In genomic region chr7:18748994-18749895, GRCm38 (mm10) we compare ENCODE assay signal across 16 mouse cellular contexts. TPM values are rescaled to one million over a fixed set of nuclear protein-coding genes. Genes with fewer than 3 reads are reported as not detected.
DNase-seq lines count a peak whose midpoint lies in the region; ATAC-seq and TF ChIP-seq lines count a peak whose summit lies in the region.
"Had no signal": no experiment of that assay in that cellular context is flagged by ENCODE, and none has a peak within 500 bp of the region (broad histone marks: within the 10 kb centered on the region; RNA-seq: fewer than 3 reads in every experiment).

No protein-coding gene starts in this region.

- intact Hi-C loops in heart, adult 2 months (cut with DNase I) = loop anchor here (2.0 kb wide), 1 partner anchor 32 kb away; no protein-coding TSS in a partner anchor

- no peak for TF ChIP-seq EP300 in heart, adult 2 months (IDR thresholded peaks at IDR 0.05; ENCODE audit: insufficient read depth, low read depth, low read length)

- H3K27ac ChIP-seq in heart, embryonic 15.5 days = no peak overlapping the region
- H3K27ac ChIP-seq in heart, adult 2 months = no peak overlapping the region
- no peak overlapping the region for H3K27ac ChIP-seq in forebrain, embryonic 16.5 days (ENCODE audit: low read length)
- H3K27ac ChIP-seq in midbrain, embryonic 14.5 days (replicated peaks; ENCODE audit: low read depth, low read length) = no peak overlapping the region
- H3K27ac ChIP-seq in cerebellum, adult 2 months (ENCODE audit: insufficient read depth, low read length) = no peak overlapping the region
- H3K27ac ChIP-seq: left cerebral cortex, adult 2 months; macrophage; neural tube, embryonic 12.5 days had no signal

- ATAC-seq in heart, embryonic 15.5 days (replicated peaks; ENCODE audit: insufficient number of reproducible peaks, insufficient read depth, low FRiP score, low read depth) = no peak
- peak; percentile 23; the same call in 1 of the 2 replicates for ATAC-seq in forebrain, embryonic 16.5 days
- ATAC-seq in midbrain, embryonic 14.5 days (ENCODE audit: low FRiP score, low TSS enrichment) = peak; percentile 34; the same call in 1 of the 2 replicates
- ATAC-seq: activated CD4-positive, CD25-positive, alpha-beta regulatory T cell, adult 4 months had no signal

- 0 out of 2 replicates have a peak overlapping the region, but pooled peaks have one; percentile 13 for H3K4me2 ChIP-seq in heart, embryonic 15.5 days
- H3K4me2 ChIP-seq in forebrain, embryonic 16.5 days (ENCODE audit: low read length) = no peak overlapping the region
- no peak overlapping the region for H3K4me2 ChIP-seq in midbrain, embryonic 14.5 days (ENCODE audit: low read length)
- H3K4me2 ChIP-seq: liver, embryonic 11.5 days; neural tube, embryonic 12.5 days had no signal

- peaks cover 16% of the 10 kb centered on the region for H3K27me3 ChIP-seq in heart, embryonic 15.5 days
- H3K27me3 ChIP-seq in heart, adult 2 months (ENCODE audit: control insufficient read depth, insufficient read depth, low read length) = peaks cover 2% of the 10 kb centered on the region; the same call in 1 of the 2 replicates
- no peaks in the 10 kb centered on the region for H3K27me3 ChIP-seq in forebrain, embryonic 16.5 days (replicated peaks; ENCODE audit: control insufficient read depth, insufficient read depth, low read length)
- H3K27me3 ChIP-seq in midbrain, embryonic 14.5 days (ENCODE audit: control insufficient read depth, insufficient read depth, low read length) = no peaks in the 10 kb centered on the region; the same call in 1 of the 2 replicates
- peaks cover 1% of the 10 kb centered on the region for H3K27me3 ChIP-seq in cerebellum, adult 2 months (ENCODE audit: control insufficient read depth, insufficient read depth, low read length)

- H3K4me1 ChIP-seq in heart, embryonic 15.5 days (replicated peaks) = 0 out of 2 replicates have a peak, but pooled peaks cover 2% of the 10 kb centered on the region
- H3K4me1 ChIP-seq in heart, adult 2 months (ENCODE audit: control insufficient read depth, insufficient read depth, low read length) = peaks cover 1% of the 10 kb centered on the region; the same call in 1 of the 2 replicates
- H3K4me1 ChIP-seq in forebrain, embryonic 16.5 days (replicated peaks; ENCODE audit: control insufficient read depth, insufficient read depth, low read length) = no peaks in the 10 kb centered on the region
- 0 out of 2 replicates have a peak, but pooled peaks cover 5% of the 10 kb centered on the region for H3K4me1 ChIP-seq in midbrain, embryonic 14.5 days (ENCODE audit: control insufficient read depth, insufficient read depth, low read length)
- H3K4me1 ChIP-seq in cerebellum, adult 2 months (ENCODE audit: control insufficient read depth, insufficient read depth, low read length) = no peaks in the 10 kb centered on the region
- H3K4me1 ChIP-seq: neural tube, embryonic 12.5 days had no signal

- H3K4me3 ChIP-seq in heart, embryonic 15.5 days = no peak overlapping the region
- no peak overlapping the region for H3K4me3 ChIP-seq in heart, adult 2 months
- no peak overlapping the region for H3K4me3 ChIP-seq in forebrain, embryonic 16.5 days (replicated peaks; ENCODE audit: low read length)
- no peak overlapping the region for H3K4me3 ChIP-seq in midbrain, embryonic 14.5 days (replicated peaks; ENCODE audit: low read depth, low read length)
- no peak overlapping the region for H3K4me3 ChIP-seq in cerebellum, adult 2 months (replicated peaks; ENCODE audit: insufficient read depth, low read depth, low read length)
- H3K4me3 ChIP-seq: left cerebral cortex, adult 2 months; neural tube, embryonic 12.5 days had no signal

- TF ChIP-seq CTCF in heart, adult 2 months (IDR thresholded peaks at IDR 0.05) = no peak
- TF ChIP-seq CTCF in cerebellum, adult 2 months (IDR thresholded peaks at IDR 0.05; ENCODE audit: borderline replicate concordance, insufficient read depth, low read depth, low read length) = no peak

- no peak for DNase-seq in heart, adult 2 months
- DNase-seq in ZHBTc4 (ENCODE audit: low read depth, low spot score) = peak; percentile 40
- DNase-seq in midbrain, embryonic 14.5 days = no peak
- DNase-seq in cerebellum, adult 9-11 months = no peak
- DNase-seq in layer of hippocampus, postnatal 10 days (ENCODE audit: low spot score in 2 of 2) = no peak
- DNase-seq in cerebellum, adult 2 months = no peak

- no peak for TF ChIP-seq POLR2A in heart, adult 2 months (IDR thresholded peaks at IDR 0.05; ENCODE audit: insufficient read depth, low read depth, low read length)
- no peak for TF ChIP-seq POLR2A in cerebellum, adult 2 months (IDR thresholded peaks at IDR 0.05; ENCODE audit: borderline replicate concordance, insufficient read depth, low read length)

- no peaks in the 10 kb centered on the region for H3K9me3 ChIP-seq in heart, embryonic 15.5 days (replicated peaks)
- no peaks in the 10 kb centered on the region for H3K9me3 ChIP-seq in forebrain, embryonic 16.5 days (ENCODE audit: control insufficient read depth, low read length)
- no peaks in the 10 kb centered on the region for H3K9me3 ChIP-seq in midbrain, embryonic 14.5 days (ENCODE audit: control insufficient read depth, low read length)

- H3K36me3 ChIP-seq in heart, embryonic 15.5 days = no peaks in the 10 kb centered on the region
- no peaks in the 10 kb centered on the region for H3K36me3 ChIP-seq in heart, adult 2 months (ENCODE audit: control insufficient read depth, insufficient read depth, low read length)
- no peaks in the 10 kb centered on the region for H3K36me3 ChIP-seq in forebrain, embryonic 16.5 days (ENCODE audit: control insufficient read depth, insufficient read depth)
- H3K36me3 ChIP-seq in midbrain, embryonic 14.5 days (ENCODE audit: control insufficient read depth, insufficient read depth, low read length) = no peaks in the 10 kb centered on the region
- H3K36me3 ChIP-seq: neural tube, embryonic 12.5 days had no signal

- WGBS in heart, embryonic 15.5 days = 27% methylated on average over 6 of the region's 6 CpGs
- 55% methylated on average over 6 of the region's 6 CpGs for WGBS in heart, adult 2 months
- WGBS in forebrain, embryonic 16.5 days = 27% methylated on average over 6 of the region's 6 CpGs
- 19% methylated on average over 6 of the region's 6 CpGs for WGBS in midbrain, embryonic 14.5 days
- 10% methylated on average over 6 of the region's 6 CpGs for WGBS in cerebellum, adult 2 months

- H3K9ac ChIP-seq in heart, embryonic 15.5 days = no peak overlapping the region
- H3K9ac ChIP-seq in heart, adult 2 months (ENCODE audit: low read depth, low read length) = no peak overlapping the region
- no peak overlapping the region for H3K9ac ChIP-seq in forebrain, embryonic 16.5 days (replicated peaks; ENCODE audit: low read depth, low read length)
- no peak overlapping the region for H3K9ac ChIP-seq in midbrain, embryonic 14.5 days (replicated peaks; ENCODE audit: low read length)
- H3K9ac ChIP-seq: neural tube, embryonic 12.5 days had no signal

- no peaks in the 10 kb centered on the region for H3K79me2 ChIP-seq in heart, adult 2 months (replicated peaks; ENCODE audit: control insufficient read depth, insufficient read depth, low read length)

RNA-seq across cellular contexts. Expression of gene Psg22, which starts 31.4 kb away (rescaled TPM):
- polyA plus RNA-seq in heart, embryonic 15.5 days (2015; fragmentation: Nextera tagmentation; extraction: Ambion mirVana) = 0.06 TPM in 1 of 2 replicates, not detected in the other
- not detected for total RNA-seq in heart, adult 2 months (2021)
- not detected in 2 replicates for polyA plus RNA-seq in heart, adult 2 months (2012; rRNA removed)
- not detected in 2 replicates for polyA plus RNA-seq in forebrain, embryonic 16.5 days (2015; fragmentation: Nextera tagmentation; extraction: Ambion mirVana)
- not detected in 2 replicates for polyA plus RNA-seq in midbrain, embryonic 14.5 days (2014; fragmentation: Nextera tagmentation; extraction: Ambion mirVana)
- total RNA-seq in layer of hippocampus, postnatal 10 days (2021) = not detected
- polyA plus RNA-seq in cerebellum, adult 2 months (2012; rRNA removed) = not detected in 2 replicates
- total RNA-seq: heart, adult 18-20 months; left cerebral cortex, adult 2 months had no signal
- polyA plus RNA-seq: activated CD4-positive, CD25-positive, alpha-beta regulatory T cell, adult 4 months; brain, embryonic 14.5 days; liver, embryonic 11.5 days; macrophage; neural tube, embryonic 12.5 days; stomach, embryonic 16.5 days had no signal

RNA-seq across cellular contexts. Expression of gene Psg19, which starts 49.1 kb away (rescaled TPM):
- polyA plus RNA-seq in heart, embryonic 15.5 days (2015; fragmentation: Nextera tagmentation; extraction: Ambion mirVana) = not detected in 2 replicates
- total RNA-seq in heart, adult 2 months (2021) = not detected
- not detected in 2 replicates for polyA plus RNA-seq in heart, adult 2 months (2012; rRNA removed)
- polyA plus RNA-seq in forebrain, embryonic 16.5 days (2015; fragmentation: Nextera tagmentation; extraction: Ambion mirVana) = not detected in 2 replicates
- polyA plus RNA-seq in midbrain, embryonic 14.5 days (2014; fragmentation: Nextera tagmentation; extraction: Ambion mirVana) = not detected in 2 replicates
- not detected for total RNA-seq in layer of hippocampus, postnatal 10 days (2021)
- 0.08 TPM in 1 of 2 replicates, not detected in the other for polyA plus RNA-seq in cerebellum, adult 2 months (2012; rRNA removed)
- total RNA-seq: heart, adult 18-20 months; left cerebral cortex, adult 2 months had no signal
- polyA plus RNA-seq: activated CD4-positive, CD25-positive, alpha-beta regulatory T cell, adult 4 months; liver, embryonic 11.5 days; macrophage; neural tube, embryonic 12.5 days; stomach, embryonic 16.5 days had no signal
